Mouse (Mus musculus) layer of hippocampus, adult 9-10 months (tissue): ENCODE measurements around the gene Btbd16.

ENCODE experiments used
- DNase-seq: peaks from one replicate; pipeline ENCODE4 v3.0.0; 2022; ENCODE audit warnings: low spot score

Gene Btbd16

GRCm38 (mm10) chr7:130865613-130866591 lies 92.0 kb downstream of the Btbd16 start, which contains the start of gene Plekha1:
Gene Plekha1, plus strand, starts transcription at chr7:130865756.
- peak; percentile 98 for DNase-seq

- DNase-seq: no peak
Measured at GRCm38 (mm10) chr7:130866640-130867039, 92.8 kb downstream of the Btbd16 start.

- DNase-seq: no peak
Measured at GRCm38 (mm10) chr7:130867256-130867655, 93.4 kb downstream of the Btbd16 start.
